Mouse (Mus musculus) adrenal gland, postnatal 10 days (tissue): ENCODE results near the gene Gmpr. TPM values are rescaled to one million over a fixed set of nuclear protein-coding genes. Genes with fewer than 3 reads are reported as not detected.
A peak's percentile ranks its signal among the peaks of the same experiment; 100 is the strongest.

ENCODE experiments used
- DNase-seq: peaks from one replicate; pipeline ENCODE4 v3.0.0; 2021; ENCODE audit warnings: mixed read lengths
- total RNA-seq, 2 experiments: library from RNA; stranded (reverse); gene quantifications; 2 replicates each; pipeline ENCODE4 v1.2.3; 2021

The Gmpr gene
- total RNA-seq, 2 experiments from 2014 or later, result 118 to 230 TPM

DNA sequence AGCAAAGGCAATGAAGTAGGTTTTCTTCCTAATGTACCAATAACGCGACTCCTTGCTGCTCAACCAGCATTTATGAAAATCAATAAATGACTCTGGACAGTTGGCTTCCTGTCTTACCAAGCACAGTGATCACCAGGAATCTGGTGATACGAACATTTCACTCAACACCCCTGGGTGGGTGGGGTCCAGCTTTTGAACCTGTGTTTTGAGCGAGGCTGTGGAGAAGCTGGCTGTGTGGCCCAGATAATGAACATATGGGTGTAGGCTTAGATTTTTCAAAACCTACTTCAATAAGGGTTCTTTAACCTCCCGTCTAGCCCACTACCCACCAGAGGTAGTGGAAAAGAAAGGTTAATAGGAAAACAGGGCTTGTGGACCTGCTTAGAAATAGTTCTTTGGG, 4.5 kb upstream of the Gmpr start:
- no peak for DNase-seq

DNA sequence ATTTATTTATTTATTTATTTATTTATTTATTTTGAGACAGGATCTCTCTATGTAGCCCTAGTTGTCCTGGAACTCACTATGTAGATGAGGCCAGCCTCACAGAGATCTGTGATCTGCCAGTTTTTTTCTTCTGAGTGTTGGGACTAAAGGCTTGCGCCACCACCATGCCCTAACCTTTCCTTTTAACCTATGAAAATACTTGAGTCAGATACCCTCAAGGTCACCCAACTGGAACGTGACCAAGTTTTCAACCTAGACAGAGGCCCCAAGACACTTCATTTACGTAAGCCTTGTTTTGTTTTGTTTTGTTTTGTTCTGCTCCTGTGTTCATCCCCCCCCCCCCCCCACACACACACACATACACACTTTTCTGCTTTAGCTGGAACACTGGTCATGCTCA, 1.7 kb upstream of the Gmpr start:
- DNase-seq, result peak; percentile 79

DNA sequence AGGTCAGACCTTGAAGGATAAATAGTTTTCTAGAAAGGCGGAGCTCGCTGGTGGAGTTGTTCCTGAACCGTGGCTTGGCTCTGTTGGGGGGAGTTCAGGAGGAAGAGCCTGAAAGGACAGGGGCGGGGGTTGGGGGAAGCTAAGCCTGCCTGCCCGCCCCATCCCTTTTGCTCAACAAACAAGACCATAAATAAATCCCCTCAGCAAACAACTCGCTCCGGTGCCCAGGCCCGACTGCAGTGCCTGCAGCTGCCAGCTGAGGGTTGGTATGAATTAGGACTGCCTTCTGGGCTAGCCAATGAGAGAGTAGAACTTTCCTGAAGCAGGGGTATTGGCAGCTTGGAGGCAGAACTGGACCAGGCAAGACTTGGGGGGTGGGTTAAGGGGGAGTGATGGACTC, 1.3 kb downstream of the Gmpr start:
- DNase-seq, result peak; percentile 75

DNA sequence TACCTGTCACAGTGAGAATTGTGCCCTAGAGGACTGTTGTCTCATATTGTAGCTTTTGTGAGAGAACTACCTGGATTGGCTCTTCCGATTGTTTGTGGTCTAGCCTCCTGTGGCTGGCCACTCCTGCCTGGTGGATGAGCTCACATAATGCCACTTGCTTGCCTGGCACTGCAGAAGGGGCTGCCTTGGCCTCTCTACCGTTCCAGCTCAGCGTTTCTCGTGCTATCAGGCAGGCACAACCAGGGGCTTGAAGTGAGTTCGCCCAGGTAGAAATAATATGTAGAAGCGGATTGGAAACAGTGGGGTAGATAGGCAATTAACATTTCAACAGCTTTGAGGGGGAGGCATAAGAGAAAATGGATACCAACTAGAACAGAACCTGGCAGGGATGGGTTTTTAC, 2.1 kb downstream of the Gmpr start:
- DNase-seq, result no peak

DNA sequence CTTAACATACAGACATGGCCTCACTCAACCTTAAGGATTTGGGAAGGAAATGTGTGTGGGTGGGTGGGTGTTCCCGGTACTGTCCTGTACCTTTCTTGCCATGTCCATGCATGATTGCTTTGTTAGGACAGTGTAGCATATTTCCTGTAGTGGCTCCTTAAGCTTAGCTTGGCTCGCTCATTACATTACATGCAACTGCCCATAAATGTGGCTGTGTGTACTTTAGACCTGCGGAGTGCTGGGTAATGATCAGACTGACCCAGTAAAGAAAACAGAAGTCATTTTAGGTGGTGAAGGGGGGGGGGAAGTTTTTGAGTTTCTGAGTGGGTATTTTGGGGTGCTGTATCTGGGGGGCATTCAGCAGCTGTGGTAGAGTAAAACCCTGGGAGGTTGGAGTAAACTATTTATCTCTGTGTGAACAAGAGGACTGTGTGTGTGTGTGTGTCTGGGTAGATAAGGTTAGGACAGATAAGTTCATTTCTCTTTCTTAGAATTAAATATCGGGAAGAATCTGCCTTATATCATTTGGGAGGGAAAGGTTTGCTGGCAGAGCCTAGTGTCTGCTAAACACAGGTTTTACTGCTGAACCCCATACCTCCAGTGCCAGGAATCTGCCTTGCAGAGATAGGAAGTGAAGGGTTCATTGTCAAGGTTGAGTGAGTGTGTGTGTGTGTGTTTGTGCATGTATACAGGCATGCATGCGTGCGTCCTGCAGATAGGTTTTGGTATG, 4.6 kb downstream of the Gmpr start:
- DNase-seq, result no peak

DNA sequence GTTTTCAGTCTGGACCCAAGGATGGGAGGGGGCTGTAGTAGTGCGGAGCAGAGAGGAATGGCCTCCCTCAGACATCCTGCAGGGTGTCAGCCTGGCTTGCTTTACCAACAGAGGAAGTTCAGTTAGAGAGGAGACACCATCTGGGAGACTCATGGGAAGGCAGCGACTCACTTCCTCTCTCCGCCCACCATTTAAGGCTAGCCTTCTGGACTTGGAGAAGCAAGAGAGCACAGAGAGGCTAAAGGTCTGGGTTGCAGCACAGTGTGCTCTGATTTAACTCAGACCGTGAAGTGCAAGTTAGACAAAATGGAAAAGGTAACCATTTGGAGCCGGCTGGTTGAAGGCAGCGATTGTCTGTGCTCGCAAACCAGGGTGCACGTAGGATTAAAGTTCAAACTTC, 5.3 kb downstream of the Gmpr start:
- DNase-seq, result no peak

DNA sequence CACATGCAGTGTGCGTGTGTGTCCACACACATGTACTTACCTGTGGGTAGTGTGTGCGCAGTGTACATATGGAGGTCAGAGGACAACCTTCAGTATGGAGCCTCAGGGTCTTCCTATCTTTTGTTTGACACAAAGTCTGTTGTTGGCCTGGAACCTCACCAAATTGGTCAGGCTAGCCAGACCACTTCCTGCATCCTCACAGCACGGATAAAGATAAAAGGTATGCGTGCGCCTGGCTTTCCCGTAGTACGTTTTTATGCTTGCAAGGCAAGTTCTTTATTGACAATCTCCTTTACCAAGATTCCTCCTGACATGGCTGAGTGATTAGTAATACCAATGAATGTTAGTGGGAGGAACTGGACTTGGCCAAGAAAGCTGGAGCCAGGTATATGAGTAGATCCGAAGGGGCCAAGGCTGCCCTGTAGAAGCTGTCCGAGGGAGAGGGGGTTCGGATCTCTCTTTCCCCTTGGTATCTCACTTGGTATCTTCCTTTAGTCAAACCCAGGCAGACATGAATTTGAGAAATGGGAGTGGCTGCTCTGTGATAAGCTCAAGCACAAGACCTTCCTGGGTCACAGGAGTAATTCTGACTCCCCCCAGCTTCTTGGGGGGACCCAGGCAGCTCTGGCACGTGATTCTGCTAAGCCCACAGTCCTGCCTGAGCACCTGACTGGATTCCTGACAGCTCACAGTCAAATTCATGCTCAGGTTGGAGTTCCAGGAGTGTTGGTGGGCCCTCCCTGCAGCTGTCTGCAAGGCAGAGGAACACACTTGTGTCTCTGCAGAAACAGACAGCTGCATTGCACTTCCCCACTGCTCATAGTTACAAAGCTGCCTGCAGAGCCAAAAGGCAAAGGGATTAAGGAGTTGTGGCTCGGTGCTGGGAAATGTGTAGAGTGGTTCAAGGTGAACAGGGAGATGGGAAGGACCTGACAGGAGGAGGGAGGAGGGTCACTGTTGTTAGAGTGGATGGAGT, 6.1 kb downstream of the Gmpr start:
- DNase-seq, result no peak

DNA sequence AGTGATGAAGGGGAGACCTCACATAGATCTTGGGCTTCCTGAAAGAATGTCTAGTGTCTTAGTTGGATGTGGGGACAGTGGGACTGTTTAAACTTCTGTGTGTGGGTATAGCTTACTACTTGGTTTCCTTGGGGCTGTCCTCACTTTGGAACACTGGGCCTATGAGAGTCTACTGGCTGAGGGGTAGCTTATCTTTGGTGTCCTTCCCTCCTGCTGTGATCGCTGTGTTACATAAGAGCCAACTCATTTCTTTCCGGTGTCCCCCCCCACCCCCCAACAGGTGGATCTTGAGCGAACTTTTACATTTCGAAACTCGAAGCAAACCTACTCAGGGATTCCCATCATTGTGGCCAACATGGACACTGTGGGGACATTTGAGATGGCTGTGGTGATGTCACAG, 6.9 kb downstream of the Gmpr start:
- DNase-seq, result no peak

DNA sequence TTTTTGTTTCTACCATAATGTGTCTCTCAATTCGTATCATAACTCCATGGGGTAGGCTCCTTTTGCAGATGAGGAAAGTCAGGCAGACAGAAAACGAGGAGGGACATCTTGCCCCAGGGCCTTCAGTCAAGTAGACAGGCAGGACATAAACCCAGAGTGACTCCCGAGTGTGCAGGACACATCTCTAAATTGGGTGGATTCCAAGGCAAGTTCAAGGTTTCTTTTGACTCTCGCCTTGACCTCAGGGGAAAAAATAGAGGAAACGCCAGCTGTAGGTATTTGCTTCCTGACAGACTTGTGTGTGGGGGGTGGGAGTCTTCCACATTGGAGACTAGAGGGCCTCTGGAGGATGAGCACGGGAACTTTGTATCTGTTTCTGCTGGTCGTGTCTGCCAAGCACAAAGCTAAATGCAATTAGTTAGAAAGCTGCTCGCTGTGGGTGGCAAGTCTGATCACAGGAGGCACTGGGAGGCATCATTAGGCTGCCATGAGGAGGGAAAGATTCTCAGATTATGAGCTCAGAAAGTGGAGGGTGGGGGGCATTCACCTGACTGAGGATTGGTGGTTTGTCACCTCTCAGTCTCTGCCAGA, 7.7 kb downstream of the Gmpr start:
- no peak for DNase-seq

DNA sequence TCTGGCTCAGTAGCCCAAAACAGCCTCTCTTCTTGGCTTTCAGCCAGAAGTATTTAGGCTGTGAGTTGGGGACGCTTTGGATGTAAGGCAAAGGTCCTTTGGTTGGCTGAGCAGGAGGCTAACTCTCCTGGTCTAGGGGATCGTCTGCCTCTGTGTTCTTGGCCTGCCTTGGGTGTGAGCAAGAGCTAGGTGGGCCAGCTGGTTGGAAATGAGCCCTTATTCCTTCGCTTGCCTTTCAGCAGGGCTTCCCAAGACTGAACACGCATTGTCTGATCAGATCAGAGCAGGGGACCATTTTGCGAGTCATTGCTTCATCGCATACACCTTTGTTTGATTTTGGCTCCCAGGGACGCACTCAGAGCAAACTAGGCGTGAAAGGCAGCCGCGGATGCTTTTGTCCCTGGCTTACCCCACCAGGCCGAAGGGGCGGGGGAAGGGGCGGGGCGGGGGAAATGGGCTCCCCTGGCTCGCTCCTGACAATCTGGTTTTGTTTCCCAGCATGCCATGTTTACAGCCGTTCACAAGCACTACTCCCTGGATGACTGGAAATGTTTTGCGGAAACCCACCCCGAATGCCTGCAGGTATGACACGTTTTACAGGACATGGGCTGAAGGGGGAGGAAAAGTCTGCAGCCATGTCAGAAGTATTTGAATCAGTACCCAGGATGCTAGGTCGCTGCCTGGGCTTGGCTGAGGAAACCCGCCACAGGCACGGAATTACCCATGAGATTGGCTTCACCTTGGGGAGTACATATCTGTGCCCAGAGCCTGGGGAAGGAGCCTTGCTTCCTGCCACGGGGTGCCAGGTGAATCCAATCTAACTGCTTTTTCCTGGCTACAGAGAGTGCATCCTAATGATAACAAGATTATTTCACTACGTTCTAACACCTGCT, 9.5 kb downstream of the Gmpr start:
- DNase-seq, result peak; percentile 60

DNA sequence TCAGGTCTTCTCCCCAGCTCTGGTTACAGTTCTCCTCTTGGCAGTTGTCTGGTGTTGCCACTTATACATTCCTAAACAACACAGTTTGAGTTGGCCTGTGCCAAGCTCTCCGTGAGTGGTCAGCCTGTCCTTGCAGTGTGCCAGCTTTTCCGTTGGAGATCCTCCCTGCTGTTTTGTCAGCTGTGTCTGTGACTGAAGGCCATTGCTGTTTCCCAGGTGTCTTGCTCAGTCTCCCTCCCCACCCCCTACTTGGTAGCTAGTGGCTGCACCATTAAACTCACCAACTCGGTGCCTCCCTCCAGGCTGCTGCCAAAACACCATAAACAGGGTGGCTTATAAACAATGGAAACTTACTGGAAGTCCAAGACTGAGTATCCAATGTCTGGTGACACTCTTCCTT, 17.1 kb downstream of the Gmpr start:
- peak; percentile 64 for DNase-seq

DNA sequence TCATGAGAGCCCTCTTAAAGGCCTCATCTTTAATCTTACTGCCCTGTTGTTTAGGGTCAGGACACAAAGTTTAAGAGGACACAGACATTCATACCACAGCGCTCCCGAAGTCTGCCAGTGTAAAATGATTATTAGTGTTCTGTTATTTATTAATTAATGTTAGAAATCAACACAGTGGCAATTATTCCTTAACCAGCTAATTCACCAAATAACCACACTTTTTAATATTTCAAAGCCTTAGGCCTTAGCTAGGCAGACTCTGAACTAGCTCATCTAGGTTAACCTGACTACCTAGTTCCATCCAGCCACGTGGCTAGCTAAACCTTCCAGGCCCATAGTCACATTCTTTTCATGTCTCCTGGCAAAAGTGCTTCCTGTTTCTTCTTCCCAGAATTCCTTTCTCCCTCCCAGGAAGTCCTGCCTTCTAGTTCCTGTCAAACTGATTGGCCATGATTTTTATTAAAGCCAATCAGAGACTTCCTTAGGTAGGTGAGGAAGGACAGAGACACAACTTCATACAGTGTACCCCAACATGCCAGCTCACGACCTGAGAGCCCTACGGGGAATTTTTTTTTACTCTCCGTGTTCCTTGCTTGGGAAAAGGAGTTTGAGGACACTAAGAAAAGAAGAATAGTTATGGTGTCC, 17.7 kb downstream of the Gmpr start:
- DNase-seq, result no peak

DNA sequence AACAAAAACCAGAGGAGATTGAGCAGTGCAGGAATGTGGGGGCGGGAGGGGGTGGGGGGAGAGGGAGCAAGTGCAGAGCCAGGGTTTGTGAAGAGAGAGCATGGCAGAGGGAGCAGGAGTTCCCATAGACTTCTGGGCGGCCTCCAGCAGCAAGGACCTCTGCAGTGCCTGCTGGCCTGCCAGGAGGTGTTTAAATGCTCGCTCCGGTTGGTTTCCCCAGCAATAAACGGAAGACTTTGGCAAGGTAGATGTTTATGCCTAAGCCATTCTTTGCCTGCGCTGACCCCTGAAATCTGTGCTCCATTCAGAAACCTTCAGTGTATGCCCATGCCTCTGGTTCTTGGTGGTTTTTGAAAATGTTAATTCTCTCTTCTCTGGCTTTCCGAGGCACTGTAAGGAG, 19.0 kb downstream of the Gmpr start:
- no peak for DNase-seq

DNA sequence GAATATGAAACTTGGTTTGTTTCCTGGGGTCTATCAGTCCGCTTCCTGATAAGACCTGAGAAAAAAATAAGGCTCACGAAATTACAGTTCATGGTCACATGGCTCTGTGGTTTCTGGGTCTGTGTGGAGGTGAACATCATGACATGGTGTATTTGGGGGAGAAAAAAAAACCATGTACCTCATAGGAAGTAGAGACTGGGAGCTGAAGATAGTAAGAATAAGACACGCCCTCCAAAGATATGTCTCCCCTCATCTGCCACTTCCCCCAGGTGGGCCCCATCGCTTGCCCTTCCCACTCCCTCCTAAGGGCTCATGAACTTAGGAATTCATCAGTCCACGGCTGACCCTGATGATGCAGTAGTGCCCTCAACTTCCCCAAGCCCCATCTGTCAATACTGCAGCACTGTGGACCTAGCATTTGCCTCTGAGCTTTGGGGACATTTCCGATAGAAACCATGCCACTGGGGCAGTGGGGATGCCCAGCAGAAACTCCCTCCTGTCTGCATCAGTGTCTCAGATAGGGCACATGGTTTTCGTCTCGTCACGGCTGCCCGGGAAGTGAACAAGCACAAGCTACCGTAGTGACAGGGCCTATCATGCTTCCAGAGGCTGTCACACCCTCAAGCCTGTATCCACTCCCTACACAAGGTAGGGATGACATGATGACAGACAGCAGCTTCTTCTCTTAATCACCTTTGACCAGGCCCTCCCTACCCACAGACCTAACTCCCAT, 20.2 kb downstream of the Gmpr start:
- DNase-seq, result no peak

DNA sequence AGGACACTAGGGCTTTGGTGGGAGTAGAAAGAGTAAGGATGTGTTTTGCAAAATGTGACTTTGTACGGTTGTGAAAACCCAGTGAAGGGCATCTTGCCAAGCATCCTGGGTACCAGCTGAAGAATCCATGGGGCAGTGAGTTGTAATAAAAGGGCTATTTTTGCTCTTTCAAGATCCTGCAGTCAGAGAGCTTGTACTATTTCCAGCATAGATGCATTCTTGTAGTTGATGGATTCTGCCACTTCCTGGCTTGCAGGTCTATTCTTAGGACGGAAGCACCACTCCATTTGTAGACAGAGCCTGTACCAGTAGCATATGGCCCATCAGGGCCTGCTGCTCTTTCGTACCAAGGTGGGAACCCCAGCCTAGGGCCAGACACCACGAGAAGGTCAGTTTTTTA, 21.5 kb downstream of the Gmpr start:
- no peak for DNase-seq

DNA sequence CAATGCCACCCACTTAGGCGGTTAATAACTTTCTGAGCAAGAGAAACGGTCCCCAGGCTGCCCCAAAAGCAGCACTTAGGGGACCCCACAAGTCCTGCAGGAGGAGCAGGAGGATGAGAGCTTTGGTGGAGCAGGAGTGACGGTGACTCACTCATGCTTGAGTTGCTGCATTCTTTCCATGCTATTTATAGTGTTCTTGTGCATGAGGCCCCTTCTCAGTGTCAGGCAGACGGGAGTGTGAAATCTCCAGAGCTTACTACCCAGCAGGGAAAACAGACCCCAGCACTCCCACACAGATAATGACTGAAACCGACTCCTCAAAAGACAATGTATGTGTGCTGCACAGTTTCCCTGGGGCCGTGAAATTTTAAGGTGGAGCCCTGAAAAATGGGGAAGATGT, 23.5 kb downstream of the Gmpr start:
- no peak for DNase-seq

DNA sequence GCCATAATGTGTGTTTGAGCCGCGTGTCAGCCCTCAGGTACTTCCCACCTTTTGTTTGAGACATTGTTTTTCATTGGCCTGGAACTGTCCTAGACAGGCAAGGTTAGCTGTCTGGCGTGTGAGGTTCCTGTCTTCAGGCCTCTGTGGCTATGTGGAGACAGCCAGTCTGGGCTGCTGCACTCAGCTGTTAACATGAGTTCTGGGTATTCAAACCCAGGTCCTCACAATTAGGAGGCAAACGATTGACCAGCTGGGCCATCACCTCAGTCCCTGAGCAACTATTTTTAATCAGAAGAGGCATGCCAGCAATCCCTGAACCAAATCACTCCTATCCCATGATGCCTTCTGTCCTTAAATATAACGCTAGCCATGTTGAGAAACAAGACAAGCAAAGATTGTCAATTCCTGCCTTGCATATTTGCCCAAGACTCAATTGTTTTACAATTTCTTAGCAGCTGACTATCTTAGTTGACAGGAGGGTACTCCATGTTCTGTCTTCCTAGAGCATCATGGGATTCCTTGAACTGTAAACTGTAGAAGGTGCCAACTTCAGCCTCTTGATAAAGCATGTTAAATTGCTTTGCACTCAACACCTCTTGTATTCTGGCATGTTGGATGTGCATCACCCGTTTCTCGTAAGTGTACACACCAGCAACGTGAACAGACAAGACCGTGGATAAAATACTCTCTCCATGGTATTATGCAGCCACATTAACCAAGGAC, 28.6 kb downstream of the Gmpr start:
- no peak for DNase-seq

DNA sequence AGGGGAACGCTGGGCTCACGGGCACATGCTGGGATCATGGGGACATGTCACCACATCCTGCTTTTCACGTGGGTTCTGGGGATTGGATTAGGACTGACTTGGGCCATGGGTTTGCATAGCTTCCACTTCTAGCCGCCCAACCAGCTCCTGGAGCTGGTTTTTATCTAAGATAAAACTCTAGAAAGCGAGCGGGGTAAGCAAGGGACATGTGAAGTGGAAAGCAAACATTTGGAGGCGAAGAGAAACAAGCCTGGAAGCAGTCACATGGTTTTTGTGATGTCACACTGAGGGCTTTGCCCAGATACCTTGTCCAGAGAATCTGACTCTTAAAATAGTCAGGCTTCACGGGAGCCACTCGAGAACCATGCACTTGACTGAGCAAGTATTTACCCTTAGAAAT, 29.9 kb downstream of the Gmpr start:
- DNase-seq, result no peak

DNA sequence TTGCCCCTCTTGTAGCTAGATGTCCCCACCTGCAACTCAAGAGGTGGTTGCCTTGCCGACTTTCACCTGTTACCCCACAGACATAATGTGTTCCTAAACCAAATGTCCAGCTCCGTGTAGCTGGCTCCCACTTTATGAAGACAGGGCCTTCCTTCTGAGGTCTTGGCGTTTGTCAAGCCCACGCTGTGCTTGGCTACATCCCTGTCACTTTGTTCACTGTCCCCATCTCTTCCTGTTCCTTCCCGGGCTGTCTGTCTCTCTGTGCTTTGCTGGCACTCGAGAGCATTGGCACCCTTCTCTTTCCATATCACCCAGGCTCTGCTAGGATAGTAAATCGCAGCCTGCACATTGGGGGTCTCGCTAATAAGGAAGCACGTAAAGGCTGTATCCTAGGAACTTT, 30.8 kb downstream of the Gmpr start:
- DNase-seq, result no peak

DNA sequence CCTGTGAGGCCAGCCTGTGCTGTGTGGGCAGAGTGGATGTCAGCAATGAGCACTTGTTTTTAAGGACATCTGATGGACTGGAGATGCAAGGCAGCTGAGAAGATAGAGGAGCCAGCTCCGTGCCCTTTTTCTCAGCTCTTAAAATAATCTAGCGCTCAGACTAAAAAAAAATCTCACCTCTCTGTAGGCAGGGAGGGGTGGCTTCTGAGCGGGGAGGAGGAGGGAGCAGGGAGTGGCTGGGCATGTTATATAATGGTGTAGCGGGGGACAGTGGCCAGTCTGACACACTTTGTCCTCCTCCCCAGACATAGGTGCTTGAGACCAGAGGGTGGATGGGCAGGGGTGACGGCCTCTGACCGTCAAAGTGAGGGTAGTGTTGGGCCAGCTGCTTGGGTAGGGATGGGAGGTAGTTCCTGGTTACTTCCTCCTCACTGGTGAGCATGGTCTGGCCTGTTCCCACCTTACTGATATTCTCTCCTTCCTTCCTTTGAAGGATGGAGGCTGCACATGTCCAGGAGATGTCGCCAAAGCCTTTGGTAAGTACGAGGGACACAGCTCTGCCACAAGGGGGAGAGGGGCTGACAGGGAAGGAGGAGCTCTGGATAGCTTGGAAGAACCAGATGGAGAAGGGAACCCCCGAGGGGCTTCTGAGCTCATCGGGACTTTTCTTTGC, 31.4 kb downstream of the Gmpr start:
- peak; percentile 71 for DNase-seq
